Mouse (Mus musculus) Patski (cell line): Measurements from ENCODE around the gene Cep63. TPM values are rescaled to one million over a fixed set of nuclear protein-coding genes. Genes with fewer than 3 reads are reported as not detected.
A peak's percentile ranks its signal among the peaks of the same experiment; 100 is the strongest.

Experiments
- ATAC-seq: fragments of 100-300 bp; one replicate; pipeline ENCODE4 v1.8.0; 2021
- CTCF ChIA-PET: fragments of 350-600 bp; sonication (Branson Sonifier 250); formaldehyde crosslinking; loops from one replicate; lab custom pipeline; 2022; ENCODE audit warnings: inconsistent platforms; lab: Charles Lee
- POLR2A ChIA-PET: fragments of 350-600 bp; sonication (Branson Sonifier 250); formaldehyde crosslinking; loops from one replicate; lab custom pipeline; 2022; ENCODE audit warnings: antibody characterized with exemption, inconsistent platforms; lab: Charles Lee
- DNase-seq: peaks from one replicate; pipeline ENCODE4 v3.0.0-alpha.2; 2011; ENCODE audit warnings: low read depth, low spot score
- H3K27me3 ChIP-seq: fragments of 371-371 bp; one replicate; pipeline ENCODE4 v1.5.1; 2021
- CTCF ChIP-seq: fragments of 100-300 bp; IDR thresholded peaks from one replicate; pipeline ENCODE4 v1.5.1; 2021
- in situ Hi-C: fragments of 300-500 bp; cut with MboI; formaldehyde crosslinking; loops from 3 replicates; pipeline ENCODE4 v1.11.1; 2018; ENCODE audit warnings: low pct_unique_long_range_greater_than_20kb, mixed read lengths
- polyA plus RNA-seq: library from polyadenylated mRNA; unstranded; gene quantifications from one replicate; pipeline ENCODE4 v1.2.3, GENCODE M21; 2021

The Cep63 gene
- polyA plus RNA-seq, 1 experiment from 2014 or later = 33.9 TPM

DNA sequence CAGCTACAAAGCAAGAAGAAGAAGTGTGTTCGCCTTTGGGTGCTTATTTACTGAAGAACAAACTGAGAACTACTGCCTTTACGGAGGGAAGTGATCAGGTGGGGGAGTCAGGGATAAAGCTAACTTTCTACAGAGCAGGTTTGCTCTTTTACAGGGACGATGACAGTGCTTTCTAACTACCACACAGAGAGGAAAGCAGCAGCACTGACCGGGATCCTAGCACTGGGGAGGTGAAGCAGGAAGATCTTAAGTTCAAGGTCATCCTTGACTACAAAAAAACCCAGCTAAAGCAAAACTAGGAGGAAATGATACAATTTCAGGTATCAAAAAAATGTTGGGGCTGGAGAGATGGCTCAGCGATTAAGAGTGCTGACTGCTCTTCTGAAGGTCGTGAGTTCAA lies 3.5 kb downstream of the Cep63 start:
- POLR2A ChIA-PET = no interaction called here
- DNase-seq = no peak
- in situ Hi-C loops = loop anchor here (10.0 kb wide), 1 partner anchor 682 kb away; the partner anchor contains the start of genes 1300017J02Rik and Topbp1
- TF ChIP-seq CTCF = no peak
- H3K27me3 ChIP-seq = no peaks in the 10 kb centered on the region
- no peak for ATAC-seq
- CTCF ChIA-PET = interaction anchor here (1.1 to 3.9 kb wide), 6 partner anchors 10 to 257 kb away, joined by 3 to 20 read pairs (median 4); no protein-coding TSS in a partner anchor

DNA sequence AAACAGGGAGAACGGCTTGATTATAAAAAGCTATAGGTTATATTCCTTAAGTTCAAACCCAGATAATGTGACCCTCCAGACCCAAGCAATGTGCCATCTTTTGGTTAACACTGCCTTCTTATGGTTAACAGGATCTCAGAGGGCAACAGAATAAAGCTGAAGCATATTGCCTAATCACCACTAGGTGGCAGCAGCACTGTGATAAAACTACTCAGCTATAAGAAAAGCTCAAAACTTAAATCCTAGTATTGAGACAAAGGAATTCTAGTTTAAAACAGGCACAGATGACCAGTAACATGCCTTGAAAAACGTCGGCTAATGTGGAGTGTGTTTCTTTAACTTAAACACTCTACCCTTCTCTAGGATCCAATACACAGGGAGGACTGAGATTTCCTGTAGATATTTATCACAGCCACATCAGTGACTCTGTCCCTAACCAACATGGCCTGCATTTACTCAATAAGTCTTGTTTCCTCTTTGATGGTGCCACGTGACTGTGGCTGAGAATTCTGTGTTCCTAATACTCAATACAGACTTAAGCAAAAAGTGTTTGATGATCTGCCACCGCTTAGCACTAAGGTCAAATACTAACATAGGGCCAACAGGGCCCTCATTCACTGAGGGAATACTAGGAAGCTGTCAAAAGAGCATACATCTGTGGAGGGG lies 4.0 kb downstream of the Cep63 start:
- no peak for ATAC-seq
- in situ Hi-C loops = loop anchor here (10.0 kb wide), 1 partner anchor 682 kb away; the partner anchor contains the start of genes 1300017J02Rik and Topbp1
- POLR2A ChIA-PET = no interaction called here
- TF ChIP-seq CTCF = peak; percentile 65
- DNase-seq = no peak
- CTCF ChIA-PET = interaction anchor here (0.8 to 3.9 kb wide), 8 partner anchors 9 to 257 kb away, joined by 3 to 20 read pairs (median 4); no protein-coding TSS in a partner anchor
- H3K27me3 ChIP-seq = no peaks in the 10 kb centered on the region

DNA sequence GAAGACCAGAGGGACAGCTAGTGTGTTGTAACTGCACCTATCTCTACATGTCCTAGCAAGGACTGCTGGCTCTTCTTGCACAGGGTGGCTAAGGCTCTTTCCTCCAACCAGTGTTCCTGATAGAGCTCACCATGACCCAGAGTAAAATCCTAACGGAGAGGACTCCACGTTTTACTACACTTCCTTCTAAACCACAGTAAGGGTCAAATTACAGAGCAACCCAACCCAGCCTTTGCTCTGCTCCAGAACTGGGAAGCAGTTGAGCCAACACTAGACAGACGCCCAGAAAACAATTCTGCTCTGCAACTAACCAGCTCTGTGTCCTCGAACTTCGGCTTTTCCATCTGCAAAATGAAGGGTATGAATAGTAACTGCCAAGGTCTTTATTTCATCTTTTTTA lies 4.9 kb downstream of the Cep63 start:
- POLR2A ChIA-PET = interaction anchor here (0.5 to 0.7 kb wide), 3 partner anchors 532 to 1767 kb away, joined by 3 read pairs; no protein-coding TSS in a partner anchor
- no peak for DNase-seq
- no peaks in the 10 kb centered on the region for H3K27me3 ChIP-seq

DNA sequence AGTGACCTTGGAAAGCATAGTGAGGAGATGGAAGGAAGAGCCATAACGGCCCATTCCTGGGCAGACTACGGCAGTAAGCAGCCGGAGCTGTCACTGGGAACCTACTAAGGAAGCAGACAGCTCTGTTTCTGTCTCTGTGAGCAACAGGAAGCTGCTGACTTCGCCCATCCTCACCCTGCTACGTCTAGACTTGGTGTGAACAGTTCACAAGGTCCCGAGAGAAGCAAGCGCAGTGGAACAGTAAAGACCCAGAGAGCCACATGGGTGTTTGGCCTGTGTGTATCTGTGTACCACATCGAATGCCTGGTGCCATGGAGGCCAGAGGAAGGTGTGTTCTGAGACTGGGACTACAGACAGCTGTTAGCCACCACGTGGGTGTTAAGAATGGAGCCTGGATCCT lies 10.1 kb downstream of the Cep63 start:
- ChIA-PET POLR2A (no interaction called here), CTCF (interaction anchor here (0.7 kb wide), 1 partner anchor 9 kb away, joined by 3 read pairs; no protein-coding TSS in a partner anchor)
- in situ Hi-C loops = no loop called here
- no peak for TF ChIP-seq CTCF
- DNase-seq (no peak), ATAC-seq (no peak)
- H3K27me3 ChIP-seq = no peaks in the 10 kb centered on the region

More for the DNA sequence above, 4.9 kb downstream of the Cep63 start:
- no peak for TF ChIP-seq CTCF
- ATAC-seq = no peak
- in situ Hi-C loops = loop anchor here (10.0 kb wide), 1 partner anchor 683 kb away; the partner anchor contains the start of genes 1300017J02Rik and Topbp1
- CTCF ChIA-PET = interaction anchor here (0.8 to 3.9 kb wide), 8 partner anchors 10 to 258 kb away, joined by 3 to 20 read pairs (median 4); no protein-coding TSS in a partner anchor

DNA sequence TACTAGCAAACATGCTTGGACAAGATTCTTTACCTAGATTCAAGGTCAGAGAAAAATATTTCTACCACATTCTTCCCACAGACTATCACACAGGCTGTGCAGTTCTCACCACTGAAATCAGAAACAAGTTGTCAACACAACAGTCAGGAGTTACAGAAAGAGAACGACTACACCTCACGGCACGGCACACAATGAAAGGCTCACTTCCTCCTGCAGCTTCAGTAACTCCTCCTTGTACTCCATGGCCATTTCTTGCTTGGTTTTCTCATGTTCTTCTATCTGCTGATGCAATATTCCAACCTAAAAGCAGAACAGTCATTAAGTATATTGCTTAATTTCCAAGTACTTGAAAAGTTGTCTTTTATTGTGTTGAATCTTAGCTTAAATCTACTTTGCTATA lies 11.3 kb downstream of the Cep63 start:
- in situ Hi-C loops = no loop called here
- no peak for TF ChIP-seq CTCF
- CTCF ChIA-PET = no interaction called here
- ATAC-seq (no peak), DNase-seq (no peak)
- POLR2A ChIA-PET = no interaction called here
- H3K27me3 ChIP-seq = no peaks in the 10 kb centered on the region

DNA sequence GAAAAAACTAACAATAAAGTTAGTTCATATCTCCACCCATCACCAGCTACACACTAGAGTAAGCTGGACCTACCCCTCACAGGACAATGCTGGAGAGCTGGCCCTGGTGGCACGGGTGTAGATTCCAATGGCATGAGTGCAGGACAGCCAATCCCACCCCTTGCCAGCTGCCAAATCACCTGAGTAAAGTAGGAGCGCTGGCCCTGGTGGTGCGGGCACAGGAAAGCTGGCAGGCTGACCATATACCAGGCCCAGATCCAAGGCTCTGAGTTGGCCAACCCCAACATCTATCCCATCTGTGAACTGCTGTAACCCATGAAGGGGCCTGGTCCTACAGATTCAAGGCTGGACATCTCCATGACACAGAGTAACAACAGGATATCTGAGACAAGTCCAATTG lies 17.1 kb downstream of the Cep63 start:
- DNase-seq = no peak
- ATAC-seq = no peak
- ChIA-PET POLR2A (no interaction called here), CTCF (interaction anchor here (1.2 kb wide), 1 partner anchor 10 kb away, joined by 3 read pairs; no protein-coding TSS in a partner anchor)
- in situ Hi-C loops = no loop called here
- TF ChIP-seq CTCF = no peak
- no peaks in the 10 kb centered on the region for H3K27me3 ChIP-seq

DNA sequence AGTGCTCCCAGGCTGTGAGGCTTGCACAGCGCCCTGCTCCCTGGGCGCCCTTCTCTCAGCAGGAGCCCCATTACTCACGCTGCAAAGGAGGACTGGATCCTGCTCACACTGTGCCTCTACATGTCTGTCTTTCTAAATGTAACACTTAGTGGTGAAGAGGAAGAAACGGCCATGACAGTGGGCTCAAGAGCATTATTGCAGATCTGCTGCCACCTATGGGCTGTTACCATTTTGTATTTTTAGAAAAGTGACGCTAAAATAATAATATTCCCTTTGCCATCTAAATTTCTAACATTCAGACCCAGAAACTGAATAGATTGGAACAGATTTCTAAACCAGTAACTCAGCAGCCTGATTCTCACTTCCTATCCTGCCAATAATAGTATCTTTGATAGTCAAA lies 18.9 kb downstream of the Cep63 start:
- ChIA-PET CTCF (no interaction called here), POLR2A (no interaction called here)
- in situ Hi-C loops = no loop called here
- peak; percentile 43 for TF ChIP-seq CTCF
- no peak for ATAC-seq
- no peak for DNase-seq
- no peaks in the 10 kb centered on the region for H3K27me3 ChIP-seq

DNA sequence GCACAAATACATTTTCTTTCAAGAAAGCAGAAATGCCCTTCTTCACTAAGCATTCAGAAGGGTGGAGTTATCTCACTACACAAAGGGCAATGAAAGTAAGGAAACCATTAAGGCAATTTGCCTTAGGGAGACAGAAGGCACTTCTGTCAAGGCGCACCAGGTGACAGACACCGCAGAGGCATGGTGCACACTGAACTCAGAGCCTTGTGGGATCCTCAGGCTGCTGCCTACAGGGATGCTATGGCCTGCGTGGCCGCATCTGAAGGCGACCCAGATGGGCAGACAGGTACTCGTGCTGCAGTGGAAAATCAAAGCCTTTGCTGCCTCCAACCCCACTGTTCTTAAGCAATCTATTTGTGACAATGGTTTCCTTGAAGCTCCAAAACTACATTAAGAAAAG lies 21.2 kb downstream of the Cep63 start:
- CTCF ChIA-PET = no interaction called here
- in situ Hi-C loops = no loop called here
- POLR2A ChIA-PET = no interaction called here
- no peak for ATAC-seq
- no peak for TF ChIP-seq CTCF
- no peak for DNase-seq
- H3K27me3 ChIP-seq = no peaks in the 10 kb centered on the region

DNA sequence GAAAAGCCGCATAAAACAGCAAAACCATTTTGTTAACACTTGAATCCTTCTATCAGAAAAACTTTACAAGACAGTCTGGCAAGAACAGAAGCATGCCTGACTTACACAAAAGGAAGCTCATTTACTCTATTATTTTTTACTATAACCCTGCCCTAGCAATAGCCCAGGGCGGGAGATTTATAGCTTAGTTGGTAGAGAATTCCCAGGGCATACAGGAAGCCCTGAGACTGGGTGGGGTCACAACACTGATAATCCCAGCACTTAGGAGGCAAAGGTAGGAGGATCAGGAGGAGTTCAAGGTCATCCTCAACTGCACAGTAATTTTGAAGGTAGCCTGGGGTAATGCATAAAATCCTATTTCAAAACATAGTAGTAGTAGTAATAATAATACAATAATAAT lies 24.7 kb downstream of the Cep63 start:
- ATAC-seq = no peak
- in situ Hi-C loops = no loop called here
- POLR2A ChIA-PET = no interaction called here
- no peak for TF ChIP-seq CTCF
- no peak for DNase-seq
- CTCF ChIA-PET = interaction anchor here (1.1 to 1.3 kb wide), 2 partner anchors 20 to 31 kb away, joined by 3 read pairs; no protein-coding TSS in a partner anchor
- no peaks in the 10 kb centered on the region for H3K27me3 ChIP-seq

DNA sequence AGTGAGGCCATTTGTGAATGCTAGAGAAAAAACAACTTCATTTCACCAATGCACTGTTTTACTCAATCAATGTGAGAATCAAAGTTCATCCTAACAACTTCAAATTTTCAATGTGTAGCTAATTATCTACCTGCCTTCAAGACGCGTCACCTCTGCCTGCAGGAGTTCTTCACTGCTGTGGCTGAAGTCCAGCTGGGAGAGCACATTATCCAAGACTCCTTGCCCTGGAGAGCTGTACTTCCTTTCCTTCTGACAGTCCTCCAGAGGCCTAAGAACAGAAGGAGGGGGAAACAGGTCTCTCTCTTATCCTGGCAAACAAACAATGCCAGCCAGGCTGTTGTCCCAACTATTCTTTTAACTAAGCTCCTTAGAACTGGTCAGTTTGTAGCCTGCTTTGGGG lies 25.1 kb downstream of the Cep63 start:
- in situ Hi-C loops = no loop called here
- no peak for TF ChIP-seq CTCF
- CTCF ChIA-PET = interaction anchor here (1.1 to 1.3 kb wide), 2 partner anchors 21 to 30 kb away, joined by 3 read pairs; no protein-coding TSS in a partner anchor
- no peak for ATAC-seq
- no peaks in the 10 kb centered on the region for H3K27me3 ChIP-seq
- POLR2A ChIA-PET = no interaction called here
- no peak for DNase-seq
